Mouse (Mus musculus): Measurements from ENCODE around the gene Stx2. TPM values are rescaled to one million over a fixed set of nuclear protein-coding genes. Genes with fewer than 3 reads are reported as not detected.
A peak's percentile ranks its signal among the peaks of the same experiment; 100 is the strongest.
"Not testable (repeated sequence)": the region's sequence is repeated elsewhere in the genome, so short reads cannot be mapped to it uniquely, and the experiment has no call there.

Stx2 gene
- total RNA-seq, 4 experiments from 2014 or later = 3.0 to 6.3 (median 5.8) TPM

DNA sequence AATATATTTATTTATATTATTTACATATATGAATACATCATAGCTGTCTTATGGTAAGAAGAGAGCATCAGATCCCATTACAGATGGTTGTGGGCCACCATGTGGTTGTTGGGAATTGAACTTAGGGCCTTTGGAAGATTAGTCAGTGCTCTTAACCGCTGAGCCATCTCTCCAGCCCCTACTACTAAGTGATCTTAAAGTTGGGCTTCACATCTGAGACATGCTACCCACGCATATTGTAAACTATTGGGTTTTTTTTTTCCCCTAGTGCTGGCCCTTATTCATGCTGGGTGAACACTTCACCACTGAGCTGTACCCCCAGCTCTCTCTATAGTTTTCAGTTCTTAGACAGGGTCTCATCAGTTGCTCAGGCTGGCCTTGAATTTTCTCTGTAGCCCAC is 2.6 kb upstream of the Stx2 start:
- DNase-seq (ENCODE audit: low spot score in 2 of 2) = no peak

DNA sequence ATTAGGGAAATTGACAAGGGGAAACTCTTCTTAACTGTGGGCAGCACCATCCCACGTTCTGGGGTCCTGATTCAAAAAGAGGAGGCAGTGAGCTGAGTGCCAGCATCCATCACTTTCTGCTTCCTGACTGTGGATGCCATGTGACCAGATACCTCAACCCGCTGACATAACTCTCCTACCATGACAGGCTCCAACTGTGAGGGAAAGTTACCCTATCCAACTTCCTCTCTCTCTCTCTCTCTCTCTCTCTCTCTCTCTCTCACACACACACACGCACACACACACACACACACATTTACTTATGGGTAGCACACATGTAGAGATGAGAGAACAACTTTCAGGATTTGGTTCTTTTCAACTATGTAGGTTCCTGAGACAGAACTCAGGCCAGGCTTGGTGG is 1.2 kb upstream of the Stx2 start:
- DNase-seq (ENCODE audit: low spot score in 2 of 2) = no peak

GRCm38 (mm10) chr5:129008008-129008407 is 366 bp downstream of the Stx2 start:
- peak; percentile 20 to 31 for DNase-seq (ENCODE audit: low spot score in 2 of 2)

DNA sequence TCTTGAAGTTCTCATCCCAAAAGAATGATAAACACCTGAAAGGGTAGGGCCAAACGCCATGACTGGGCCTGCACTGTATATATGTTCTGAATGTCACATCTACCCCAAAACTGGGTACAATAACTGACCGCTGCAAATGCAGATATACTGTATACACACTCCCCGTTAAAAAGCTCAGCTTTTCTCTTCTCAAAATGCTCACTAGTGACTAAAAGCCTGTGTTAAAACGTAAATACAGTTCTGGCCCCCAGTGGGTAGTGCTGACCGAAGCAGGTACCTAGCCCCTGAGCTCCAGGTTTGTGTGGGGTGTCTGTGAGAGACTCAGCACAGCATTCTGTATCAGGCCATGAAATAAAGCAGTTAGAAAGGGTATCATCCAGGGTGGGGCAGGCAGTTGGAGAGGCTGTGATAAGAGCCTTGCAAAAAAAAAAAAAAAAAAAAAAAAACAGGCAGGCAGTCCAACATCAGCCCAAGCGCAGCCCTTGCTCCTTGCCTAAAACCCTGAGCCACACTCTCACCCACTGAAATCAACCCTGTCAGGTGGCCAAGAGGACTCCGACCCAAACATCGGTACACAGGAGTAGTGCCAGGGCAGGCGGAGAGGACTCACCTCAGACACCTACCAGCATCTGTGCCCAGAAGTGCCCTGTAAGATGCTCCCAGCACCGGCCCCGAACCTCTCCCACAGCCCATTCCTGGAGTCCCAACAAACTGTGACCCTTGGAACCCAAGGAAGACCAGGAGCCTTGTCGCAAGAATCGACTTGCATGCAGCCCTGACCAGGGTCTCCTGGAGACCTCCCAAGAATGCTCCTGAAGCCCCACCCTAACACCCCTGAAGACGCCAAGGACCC is 1.0 kb downstream of the Stx2 start:
- DNase-seq (ENCODE audit: low spot score in 2 of 2) = no peak

- no peak for DNase-seq (ENCODE audit: low spot score in 2 of 2)
Measured at GRCm38 (mm10) chr5:129006031-129006788, 2.2 kb downstream of the Stx2 start.

DNA sequence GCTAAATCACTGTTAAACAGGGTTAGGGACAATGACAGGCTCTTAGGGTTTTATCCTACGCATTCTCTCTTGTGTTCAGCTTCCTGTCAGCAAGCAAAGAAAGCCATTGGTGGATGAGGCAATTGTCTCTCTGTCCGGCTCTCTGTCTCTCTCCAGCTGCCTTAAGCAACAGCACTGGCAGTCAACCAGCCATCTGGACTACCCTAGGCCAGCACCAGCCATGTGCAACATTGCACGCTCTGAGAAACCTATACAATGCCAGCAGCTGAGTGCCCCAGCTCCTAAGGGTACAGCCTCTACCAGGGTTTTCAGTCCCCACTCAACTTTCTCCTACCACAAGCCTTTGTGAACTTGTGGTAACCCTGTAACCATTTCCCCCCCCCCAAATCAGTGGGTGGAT is 3.0 kb downstream of the Stx2 start:
- DNase-seq (ENCODE audit: low spot score in 2 of 2) = no peak

DNA sequence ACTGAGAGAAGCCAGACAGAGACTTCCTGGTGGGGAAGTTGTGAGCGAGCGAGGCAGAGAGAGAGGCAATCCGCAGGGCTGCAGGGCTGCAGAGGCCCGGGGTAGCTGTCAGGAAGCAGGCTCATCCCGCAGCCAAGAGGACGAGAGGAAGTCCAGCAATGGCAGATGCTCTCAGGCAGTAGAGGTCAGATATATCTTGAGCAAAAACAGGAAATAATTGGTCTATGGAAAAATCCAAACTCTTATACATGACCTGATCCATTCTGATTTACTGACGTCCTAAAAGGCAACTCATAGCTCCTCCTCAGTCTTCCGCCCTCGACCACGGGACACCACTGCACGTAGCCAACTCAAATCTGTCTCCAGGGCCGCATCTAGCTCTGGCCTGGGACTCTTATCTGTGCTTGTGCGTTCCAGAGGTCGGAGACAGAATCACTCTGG is 5.8 kb downstream of the Stx2 start:
- no peak for DNase-seq (ENCODE audit: low spot score in 2 of 2)

DNA sequence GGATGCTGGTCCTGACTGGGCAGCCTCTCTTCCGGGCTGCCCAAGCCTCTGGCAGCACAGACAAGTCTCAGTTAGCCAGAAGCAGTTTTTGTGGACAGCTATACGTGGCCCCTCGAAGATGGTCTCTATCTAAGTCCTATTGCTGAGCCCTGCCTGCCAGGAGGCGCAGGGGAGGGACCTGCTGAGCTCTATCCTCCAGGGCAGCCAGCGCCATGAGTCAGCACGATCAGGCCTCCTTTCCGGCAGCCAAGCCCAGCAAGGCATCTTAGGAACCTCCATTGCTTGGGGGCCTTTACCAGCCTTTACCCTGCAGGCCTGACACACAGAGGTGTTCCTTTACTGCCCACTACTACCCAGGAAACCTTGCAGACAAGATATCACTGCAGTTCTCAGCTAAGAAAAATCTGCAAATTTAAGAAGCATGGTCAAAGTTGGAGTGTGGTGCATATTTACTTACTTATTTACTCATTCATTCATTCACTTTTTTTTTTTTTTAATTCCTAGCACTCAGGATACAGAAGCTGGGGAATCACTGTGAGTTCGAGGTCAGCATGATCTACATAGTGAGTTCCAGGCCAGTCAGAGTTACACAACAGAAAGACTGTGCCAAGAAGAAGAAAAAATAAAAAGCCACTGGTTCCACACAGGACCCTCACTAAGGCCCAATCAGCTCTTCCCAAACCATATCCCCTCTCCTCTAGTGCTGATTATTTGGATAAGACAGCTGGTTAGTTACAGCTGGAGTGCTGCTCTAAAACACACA is 7.5 kb downstream of the Stx2 start:
- no peak for DNase-seq (ENCODE audit: low spot score in 2 of 2)

DNA sequence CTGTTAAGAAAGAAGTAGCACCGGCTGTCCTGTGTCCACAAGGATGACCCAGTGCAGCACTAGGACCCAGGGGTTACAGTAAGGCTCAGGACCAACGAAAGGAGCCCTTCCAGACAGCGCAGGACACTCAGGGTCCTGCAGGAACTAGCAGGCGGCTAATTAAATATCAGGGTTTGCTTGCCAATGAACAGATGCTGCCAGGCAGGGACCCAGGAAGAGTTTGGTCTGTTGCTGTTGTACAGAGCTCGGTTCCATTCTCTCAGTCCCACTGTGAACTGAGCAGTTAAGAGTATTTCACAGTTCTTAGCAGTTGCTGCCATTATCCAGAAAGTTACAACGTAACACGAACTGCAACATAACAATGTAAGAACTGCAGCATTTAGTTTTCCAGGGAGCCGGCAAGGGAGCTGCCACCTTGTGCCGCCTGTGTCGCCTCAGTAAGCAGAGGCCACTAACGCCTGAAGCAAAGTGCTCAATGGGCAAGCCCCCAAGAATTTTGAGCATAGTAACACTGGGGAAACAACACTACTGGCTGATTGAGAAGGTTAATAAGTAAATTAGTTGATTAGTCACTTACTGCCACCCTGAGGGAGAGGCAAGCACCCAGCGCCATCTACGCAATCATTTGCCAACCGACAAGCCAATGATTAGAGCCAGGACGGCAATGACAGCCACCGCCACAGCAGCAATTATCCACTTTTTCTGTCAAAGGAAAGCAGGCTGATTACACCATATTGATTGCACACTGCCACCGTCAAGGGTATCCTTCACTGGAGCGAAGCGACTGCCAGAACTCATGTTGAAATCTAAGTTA is 21.0 kb downstream of the Stx2 start:
- no peak for DNase-seq (ENCODE audit: low spot score in 2 of 2)

DNA sequence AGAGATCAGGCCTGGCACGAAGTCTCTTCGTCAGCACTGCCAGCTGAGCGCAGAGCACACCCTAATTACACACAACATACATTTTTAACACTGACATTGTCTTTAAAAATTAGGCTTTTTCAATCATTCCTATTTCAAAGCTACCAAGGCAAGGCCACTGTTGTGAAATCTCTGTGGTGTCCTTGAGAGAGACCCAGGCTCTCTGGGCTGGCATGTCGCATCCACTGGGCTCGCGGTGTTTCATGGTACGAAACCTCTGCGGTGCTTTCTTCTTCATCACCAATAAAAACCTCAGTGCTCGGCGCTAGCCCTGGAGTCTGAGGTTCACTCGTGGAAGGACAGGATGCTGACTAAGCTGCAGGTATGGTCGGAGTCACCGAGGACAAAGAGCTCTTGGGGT is 22.4 kb downstream of the Stx2 start:
- DNase-seq (ENCODE audit: low spot score in 2 of 2) = no peak

DNA sequence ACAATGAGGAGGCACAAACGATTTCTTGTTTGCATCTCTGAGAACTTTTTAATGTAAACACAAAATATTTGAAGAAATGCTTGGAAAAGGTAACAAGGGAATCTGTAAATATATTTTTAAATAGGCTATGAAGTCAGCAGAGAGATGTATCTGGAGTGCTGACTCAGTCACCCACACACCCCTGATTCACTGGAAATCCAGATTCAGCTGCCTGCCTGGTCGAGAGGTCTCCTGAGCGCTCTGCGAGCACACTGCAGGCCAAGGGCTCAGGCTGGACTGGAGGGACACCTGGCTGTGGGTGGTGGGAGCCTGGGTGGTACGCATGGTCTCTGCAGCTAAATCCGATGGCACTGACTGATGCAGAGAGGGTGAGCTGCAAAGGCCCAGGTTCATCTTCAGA is 23.8 kb downstream of the Stx2 start:
- no peak for DNase-seq (ENCODE audit: low spot score in 2 of 2)

GRCm38 (mm10) chr5:128981607-128982006 is 26.8 kb downstream of the Stx2 start:
- DNase-seq (ENCODE audit: low spot score in 2 of 2) = no peak

- DNase-seq (ENCODE audit: low spot score in 2 of 2) = no peak
Measured at GRCm38 (mm10) chr5:128980857-128981256, 27.5 kb downstream of the Stx2 start.

- DNase-seq (ENCODE audit: low spot score in 2 of 2) = no peak
Measured at GRCm38 (mm10) chr5:128978957-128979356, 29.4 kb downstream of the Stx2 start.

DNA sequence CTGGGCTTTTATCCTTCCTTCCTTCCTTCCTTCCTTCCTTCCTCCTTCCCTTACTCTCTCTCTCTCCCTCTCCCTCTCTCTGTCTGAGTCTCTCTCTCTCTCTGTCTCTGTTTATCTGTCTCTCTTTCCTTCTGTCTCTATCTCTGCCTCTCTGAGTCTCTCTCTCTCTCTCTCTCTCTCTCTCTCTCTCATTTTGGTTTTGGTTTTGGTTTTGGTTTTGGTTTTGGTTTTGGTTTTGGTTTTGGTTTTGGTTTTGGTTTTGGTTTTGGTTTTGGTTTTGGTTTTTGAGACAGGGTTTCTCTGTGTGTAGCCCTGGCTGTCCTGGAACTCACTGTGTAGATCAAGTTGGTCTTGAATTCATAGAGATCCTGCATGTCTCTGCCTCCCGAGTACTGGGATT is 30.9 kb downstream of the Stx2 start:
- not testable (repeated sequence) for DNase-seq (ENCODE audit: low spot score in 2 of 2)

GRCm38 (mm10) chr5:128976266-128976665 is 32.1 kb downstream of the Stx2 start:
- no peak for DNase-seq (ENCODE audit: low spot score in 2 of 2)

- peak; percentile 11 to 35 for DNase-seq (ENCODE audit: low spot score in 2 of 2)
Measured at GRCm38 (mm10) chr5:128971298-128971697, 37.1 kb downstream of the Stx2 start.

GRCm38 (mm10) chr5:128970878-128971277 is 37.5 kb downstream of the Stx2 start:
- DNase-seq (ENCODE audit: low spot score in 2 of 2) = no peak

- DNase-seq (ENCODE audit: low spot score in 2 of 2) = no peak
Measured at GRCm38 (mm10) chr5:128964353-128964752, 44.0 kb downstream of the Stx2 start.

- no peak for DNase-seq (ENCODE audit: low spot score in 2 of 2)
Measured at GRCm38 (mm10) chr5:128958916-128959315, 49.5 kb downstream of the Stx2 start.

GRCm38 (mm10) chr5:128954371-128954770 is 54.0 kb downstream of the Stx2 start:
- DNase-seq (ENCODE audit: low spot score in 2 of 2) = not testable (repeated sequence)
